Mouse (Mus musculus) cerebellum, adult 8-10 months (tissue): ENCODE data around the gene Pla2g4a.

ENCODE experiments used
- DNase-seq: peaks from one replicate; pipeline ENCODE4 v3.0.0; 2022

The Pla2g4a gene

GRCm38 (mm10) chr1:149846655-149847054, 114.4 kb downstream of the Pla2g4a start:
- no peak for DNase-seq

DNA sequence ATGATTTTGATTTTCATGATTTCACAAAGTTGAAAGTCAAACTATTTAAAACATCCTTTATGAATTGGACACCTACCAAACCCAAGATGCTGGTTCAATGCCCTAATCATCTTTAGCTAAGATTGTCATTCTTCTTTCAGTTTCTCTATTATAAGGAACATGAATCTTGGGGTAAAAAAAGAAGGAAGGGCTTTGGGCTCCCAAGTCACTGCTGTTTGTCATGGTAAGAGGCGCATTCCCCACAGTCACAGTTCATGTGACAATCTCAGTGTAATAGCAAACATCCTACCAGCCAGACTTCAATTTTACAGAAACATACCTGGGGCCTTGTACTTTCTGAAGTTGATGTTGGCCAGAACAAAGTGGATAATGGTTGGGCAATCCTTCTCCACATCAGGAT, 119.2 kb downstream of the Pla2g4a start:
- DNase-seq = no peak

GRCm38 (mm10) chr1:149840961-149841416, 120.1 kb downstream of the Pla2g4a start:
- no peak for DNase-seq

GRCm38 (mm10) chr1:149840312-149840930, 120.7 kb downstream of the Pla2g4a start:
- no peak for DNase-seq

GRCm38 (mm10) chr1:149836496-149836895, 124.6 kb downstream of the Pla2g4a start:
- no peak for DNase-seq

GRCm38 (mm10) chr1:149833876-149834275, 127.2 kb downstream of the Pla2g4a start:
- DNase-seq = no peak

DNA sequence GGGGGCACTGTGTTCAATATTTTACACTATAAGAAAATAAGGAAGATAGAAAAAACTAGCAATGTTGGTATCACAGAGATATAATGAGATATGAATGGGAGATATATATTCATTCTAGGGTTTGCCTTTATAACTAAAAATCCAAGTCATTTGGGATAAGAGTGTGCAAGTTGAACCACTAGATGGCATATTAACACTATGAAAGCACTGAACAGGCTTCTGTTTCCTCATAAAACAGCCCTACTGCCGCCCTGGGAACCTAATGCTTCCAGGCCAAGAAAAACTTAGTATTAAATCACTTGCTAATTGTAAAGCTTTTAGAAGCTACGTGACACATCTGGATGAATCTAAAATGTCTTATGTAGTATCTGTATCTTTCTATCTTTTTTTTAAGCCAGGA, 128.1 kb downstream of the Pla2g4a start:
- no peak for DNase-seq

GRCm38 (mm10) chr1:149832514-149832913, 128.6 kb downstream of the Pla2g4a start:
- DNase-seq = no peak

GRCm38 (mm10) chr1:149831100-149831499, 130.0 kb downstream of the Pla2g4a start:
- DNase-seq = no peak

DNA sequence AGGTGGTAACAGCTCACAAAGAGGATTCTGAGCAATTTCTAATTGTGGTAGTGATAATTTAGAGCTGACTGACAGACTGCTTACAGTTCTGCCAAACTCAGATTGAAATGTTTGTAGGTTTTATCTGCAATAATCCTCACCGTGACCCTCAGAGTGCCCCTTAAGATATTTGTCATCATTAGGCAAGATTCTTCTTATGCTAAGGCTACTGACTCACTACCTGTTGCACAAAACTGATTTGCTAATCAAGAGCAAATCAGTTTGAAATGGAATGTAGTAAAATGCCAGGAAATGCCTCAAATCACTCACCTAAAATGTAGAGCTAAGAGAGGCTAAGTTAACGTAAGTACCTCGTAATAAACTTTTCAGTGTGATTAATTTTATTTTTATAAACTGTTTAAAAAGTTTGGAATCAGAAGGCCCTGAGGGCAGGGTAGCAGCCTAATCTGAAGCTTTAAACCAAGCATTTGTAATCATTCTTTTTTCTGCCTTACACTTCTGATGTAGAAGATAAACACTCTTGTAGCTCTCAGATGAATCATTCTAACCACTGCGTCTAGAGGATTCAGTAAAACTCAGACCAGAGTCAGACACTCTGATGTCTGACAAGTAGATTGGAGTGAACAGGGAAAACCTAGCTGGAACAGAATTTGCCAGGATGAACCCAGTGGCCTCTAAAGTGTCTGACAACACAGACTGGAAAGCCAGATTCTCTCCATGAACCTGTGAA, 147.3 kb downstream of the Pla2g4a start:
- no peak for DNase-seq

DNA sequence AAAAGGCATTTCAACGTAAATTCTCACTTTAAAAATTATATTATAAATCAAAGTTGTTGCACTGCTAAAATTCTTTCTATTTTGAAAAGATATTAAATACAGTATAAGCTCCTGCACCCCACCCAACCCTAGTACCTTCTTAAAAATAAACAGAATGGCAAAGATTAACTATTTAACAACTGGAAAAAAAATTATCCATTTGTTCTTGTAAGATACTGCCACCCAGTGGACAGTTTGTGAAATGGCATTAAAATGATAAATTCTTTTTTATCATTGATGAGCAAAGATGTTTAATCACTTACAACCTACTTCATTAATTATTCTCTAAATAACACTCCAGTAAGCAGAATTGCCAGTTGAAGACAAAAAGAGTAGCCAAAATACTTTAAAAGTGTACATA, 151.6 kb downstream of the Pla2g4a start:
- DNase-seq = no peak
